Mouse (Mus musculus): Measurements from ENCODE around the gene Efemp1.

The Efemp1 gene

GRCm38 (mm10) chr11:28853102-28853800 is at the start of gene Efemp1:
Efemp1 (plus strand) TSS chr11:28853204.
- DNase-seq (ENCODE audit: low spot score): peak; percentile 20

GRCm38 (mm10) chr11:28808685-28809084 is 44.3 kb upstream of the Efemp1 start:
- DNase-seq (ENCODE audit: low spot score): no peak

GRCm38 (mm10) chr11:28811874-28812273 is 41.1 kb upstream of the Efemp1 start:
- DNase-seq (ENCODE audit: low spot score): no peak

GRCm38 (mm10) chr11:28812564-28812963 is 40.4 kb upstream of the Efemp1 start:
- DNase-seq (ENCODE audit: low spot score): no peak

- DNase-seq (ENCODE audit: low spot score): no peak
These were observed 35.6 kb upstream of the Efemp1 start for GRCm38 (mm10) chr11:28817405-28817804.

- DNase-seq (ENCODE audit: low spot score): no peak
These were observed 26.1 kb upstream of the Efemp1 start for GRCm38 (mm10) chr11:28826950-28827349.

- no peak for DNase-seq (ENCODE audit: low spot score)
These were observed 19.2 kb upstream of the Efemp1 start for GRCm38 (mm10) chr11:28833809-28834208.

- DNase-seq (ENCODE audit: low spot score): no peak
These were observed 17.9 kb upstream of the Efemp1 start for GRCm38 (mm10) chr11:28835141-28835540.

- DNase-seq (ENCODE audit: low spot score): no peak
These were observed 3.2 kb upstream of the Efemp1 start for GRCm38 (mm10) chr11:28849841-28850240.

- DNase-seq (ENCODE audit: low spot score): no peak
These were observed 1.4 kb upstream of the Efemp1 start for GRCm38 (mm10) chr11:28851645-28852044.

- no peak for DNase-seq (ENCODE audit: low spot score)
These were observed 564 bp upstream of the Efemp1 start for GRCm38 (mm10) chr11:28852361-28852919.

GRCm38 (mm10) chr11:28859125-28859524 is 6.1 kb downstream of the Efemp1 start:
- no peak for DNase-seq (ENCODE audit: low spot score)

- DNase-seq (ENCODE audit: low spot score): no peak
These were observed 16.1 kb downstream of the Efemp1 start for GRCm38 (mm10) chr11:28869129-28869528.

- no peak for DNase-seq (ENCODE audit: low spot score)
These were observed 28.5 kb downstream of the Efemp1 start for GRCm38 (mm10) chr11:28881381-28881976.

GRCm38 (mm10) chr11:28883106-28883505 is 30.1 kb downstream of the Efemp1 start:
- DNase-seq (ENCODE audit: low spot score): no peak

GRCm38 (mm10) chr11:28889538-28889937 is 36.5 kb downstream of the Efemp1 start:
- no peak for DNase-seq (ENCODE audit: low spot score)

GRCm38 (mm10) chr11:28891515-28891914 is 38.5 kb downstream of the Efemp1 start:
- DNase-seq (ENCODE audit: low spot score): no peak

- DNase-seq (ENCODE audit: low spot score): no peak
These were observed 46.4 kb downstream of the Efemp1 start for GRCm38 (mm10) chr11:28899420-28899819.

- no peak for DNase-seq (ENCODE audit: low spot score)
These were observed 51.6 kb downstream of the Efemp1 start for GRCm38 (mm10) chr11:28904596-28904995.

- no peak for DNase-seq (ENCODE audit: low spot score)
These were observed 53.3 kb downstream of the Efemp1 start for GRCm38 (mm10) chr11:28906288-28906687.

GRCm38 (mm10) chr11:28908908-28909545 is 56.0 kb downstream of the Efemp1 start:
- no peak for DNase-seq (ENCODE audit: low spot score)

GRCm38 (mm10) chr11:28912469-28913138 is 59.6 kb downstream of the Efemp1 start:
- DNase-seq (ENCODE audit: low spot score): no peak

All from yolk sac, embryonic 10.5 days (tissue).